Mouse (Mus musculus): Measurements from ENCODE around the gene Gm21731.
"Not testable (repeated sequence)": the region's sequence is repeated elsewhere in the genome, so short reads cannot be mapped to it uniquely, and the experiment has no call there.

Gm21731 gene

GRCm38 (mm10) chr13:120238811-120239210 lies at the start of gene Gm21731:
Gene Gm21731, plus strand, starts transcription at chr13:120239111.
- not testable (repeated sequence) for DNase-seq (ENCODE audit: low spot score)

- DNase-seq (ENCODE audit: low spot score) = not testable (repeated sequence)
Measured at GRCm38 (mm10) chr13:120196189-120196821, 42.6 kb upstream of the Gm21731 start.

- DNase-seq (ENCODE audit: low spot score) = not testable (repeated sequence)
Measured at GRCm38 (mm10) chr13:120215847-120216246, 23.1 kb upstream of the Gm21731 start, which contains the start of gene Gm21762. Gene Gm21762, minus strand, starts transcription at chr13:120215947.

- DNase-seq (ENCODE audit: low spot score) = not testable (repeated sequence)
Measured at GRCm38 (mm10) chr13:120220922-120221321, 18.0 kb upstream of the Gm21731 start.

GRCm38 (mm10) chr13:120223012-120223659 lies 15.8 kb upstream of the Gm21731 start:
- DNase-seq (ENCODE audit: low spot score) = not testable (repeated sequence)

GRCm38 (mm10) chr13:120231798-120232197 lies 7.1 kb upstream of the Gm21731 start:
- not testable (repeated sequence) for DNase-seq (ENCODE audit: low spot score)

- DNase-seq (ENCODE audit: low spot score) = not testable (repeated sequence)
Measured at GRCm38 (mm10) chr13:120232447-120233049, 6.4 kb upstream of the Gm21731 start.

- DNase-seq (ENCODE audit: low spot score) = not testable (repeated sequence)
Measured at GRCm38 (mm10) chr13:120251208-120251924, 12.5 kb downstream of the Gm21731 start.

GRCm38 (mm10) chr13:120258817-120259658 lies 20.1 kb downstream of the Gm21731 start:
- not testable (repeated sequence) for DNase-seq (ENCODE audit: low spot score)

GRCm38 (mm10) chr13:120259718-120260117 lies 20.8 kb downstream of the Gm21731 start:
- DNase-seq (ENCODE audit: low spot score) = not testable (repeated sequence)

- not testable (repeated sequence) for DNase-seq (ENCODE audit: low spot score)
Measured at GRCm38 (mm10) chr13:120262870-120263269, 24.0 kb downstream of the Gm21731 start, which contains the start of gene AF067061. Gene AF067061, plus strand, starts transcription at chr13:120263114.

- not testable (repeated sequence) for DNase-seq (ENCODE audit: low spot score)
Measured at GRCm38 (mm10) chr13:120277837-120278236, 38.9 kb downstream of the Gm21731 start.

- no peak for DNase-seq (ENCODE audit: low spot score)
Measured at GRCm38 (mm10) chr13:120278784-120279183, 39.9 kb downstream of the Gm21731 start.
